Mouse (Mus musculus) hematopoietic stem cell, adult 5-6 weeks (primary cell): ENCODE results near the gene Gatd1. TPM values are rescaled to one million over a fixed set of nuclear protein-coding genes. Genes with fewer than 3 reads are reported as not detected.
"Not testable (repeated sequence)": the region's sequence is repeated elsewhere in the genome, so short reads cannot be mapped to it uniquely, and the experiment has no call there.

Source experiments
- ATAC-seq, 2 experiments: fragments of 125-278 bp in 1 of 2; replicated peaks in 1 of 2; 2 replicates each; pipeline ENCODE4 v1.8.0; 2016 to 2017; ENCODE audit warnings: inconsistent platforms in 2 of 2, mild to moderate bottlenecking in 2 of 2, moderate number of reproducible peaks in 2 of 2, low read depth in 1 of 2, moderate TSS enrichment in 1 of 2; ENCODE audit not compliant: low FRiP score in 2 of 2, poor library complexity in 2 of 2, severe bottlenecking in 2 of 2, insufficient read depth in 1 of 2, low TSS enrichment in 1 of 2
- total RNA-seq: library from RNA; stranded (forward); fragments of 172-1452, 232-1000 nt; gene quantifications from 2 replicates; pipeline ENCODE4 v1.2.3, GENCODE M21; 2017

Gene Gatd1
- total RNA-seq, 1 experiment from 2014 or later: 18.4 TPM

DNA sequence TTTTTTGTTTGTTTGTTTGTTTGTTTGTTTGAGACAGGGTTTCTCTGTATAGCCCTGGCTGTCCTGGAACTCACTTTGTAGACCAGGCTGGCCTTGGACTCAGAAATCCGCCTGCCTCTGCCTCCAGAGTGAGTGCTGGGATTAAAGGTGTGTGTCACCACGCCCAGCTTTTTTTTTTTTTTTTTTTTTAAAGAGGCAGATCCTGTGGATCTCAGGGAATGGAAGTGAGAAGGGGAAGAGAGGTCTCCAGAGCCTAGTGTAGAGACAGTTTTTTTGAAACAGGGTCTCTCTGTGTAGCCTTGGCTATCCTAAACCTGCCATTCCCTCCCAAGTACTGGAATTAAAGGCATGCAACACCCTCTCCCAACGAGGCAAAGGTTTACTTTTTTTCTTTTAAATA lies 32.4 kb upstream of the Gatd1 start:
- ATAC-seq: not testable (repeated sequence)

DNA sequence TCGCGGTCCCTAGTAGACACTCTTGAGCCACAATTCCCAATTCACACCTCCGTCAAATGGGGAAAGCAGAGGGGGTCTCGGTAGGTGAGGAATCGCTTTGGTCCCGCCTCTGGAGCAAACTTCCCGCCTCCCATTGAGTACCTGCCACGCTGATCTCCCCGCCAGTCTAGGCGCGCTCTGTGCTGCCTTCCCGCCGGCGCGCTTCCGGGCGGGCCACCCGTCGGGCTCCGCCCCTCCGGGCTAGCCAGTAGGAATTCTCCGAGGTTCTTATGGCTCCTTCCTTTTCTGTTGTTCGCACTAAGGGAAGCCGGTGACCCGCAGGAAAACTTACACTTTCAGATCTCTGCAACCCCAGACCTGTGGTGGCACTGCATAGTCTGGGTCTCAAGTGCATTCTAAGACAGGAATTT lies 29.9 kb upstream of the Gatd1 start, which contains the start of gene Pidd1:
Pidd1 (minus strand) TSS at position 198 of the 410 bp plus-strand sequence.
- peak; percentile 25 to 33; a peak in 1 of 4 replicates for ATAC-seq

DNA sequence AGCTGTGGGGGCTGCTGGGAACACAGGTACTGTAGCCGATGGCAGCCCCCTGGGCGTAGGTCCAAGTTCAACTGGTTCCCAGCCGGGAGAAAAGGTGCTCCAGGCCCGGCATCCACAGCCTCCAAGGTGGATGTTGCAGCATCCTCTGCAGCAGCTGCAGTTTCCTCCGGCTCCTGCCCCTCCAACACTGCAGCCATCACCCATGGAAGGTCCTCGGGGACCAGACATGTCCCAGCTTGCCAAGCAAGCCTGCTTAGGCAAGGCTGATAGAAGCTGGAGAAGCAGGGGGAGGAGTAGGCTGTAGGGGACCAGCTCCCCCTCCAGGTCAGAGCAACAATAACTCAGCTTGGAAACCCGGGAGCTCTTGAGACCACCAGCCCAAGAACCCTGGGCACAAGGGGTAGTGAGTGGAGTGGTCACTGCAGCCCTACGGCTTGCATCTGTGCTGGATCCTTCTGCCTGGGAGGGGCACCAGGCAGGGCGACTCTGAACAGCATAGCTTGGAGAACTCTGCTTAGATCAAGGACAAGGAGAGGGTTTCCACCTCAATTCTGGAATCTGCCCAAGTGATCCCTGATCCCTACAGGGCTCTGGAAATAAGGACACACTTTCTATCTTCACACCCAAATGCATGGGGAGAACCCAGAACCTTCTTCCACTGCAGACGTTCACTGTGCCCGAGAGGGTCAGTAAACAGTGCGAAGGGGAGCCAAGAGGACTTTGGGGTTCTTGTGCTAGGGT lies 29.3 kb upstream of the Gatd1 start:
- 0 out of 4 replicates have a peak, but pooled peaks have one; percentile 13 to 18 for ATAC-seq

DNA sequence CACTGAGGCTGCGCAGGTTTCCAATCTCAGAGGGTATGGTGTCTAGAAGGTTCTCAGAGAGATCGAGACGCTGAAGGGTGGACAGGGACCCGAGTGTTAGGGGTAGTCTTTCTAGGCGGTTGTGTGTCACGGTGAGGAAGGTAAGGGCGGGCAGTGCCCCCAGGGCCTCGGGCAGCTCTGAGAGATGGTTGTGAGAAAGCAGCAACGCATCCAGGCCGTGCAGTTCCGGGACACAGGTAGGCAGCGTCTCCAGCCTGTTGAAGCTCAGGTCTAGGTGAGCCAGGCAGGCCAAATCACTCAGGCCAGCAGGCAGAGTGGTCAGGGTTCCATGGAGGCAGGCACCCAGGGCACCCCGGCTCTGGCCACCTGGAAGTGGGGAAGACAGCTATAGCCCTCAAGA lies 28.3 kb upstream of the Gatd1 start:
- ATAC-seq: no peak

DNA sequence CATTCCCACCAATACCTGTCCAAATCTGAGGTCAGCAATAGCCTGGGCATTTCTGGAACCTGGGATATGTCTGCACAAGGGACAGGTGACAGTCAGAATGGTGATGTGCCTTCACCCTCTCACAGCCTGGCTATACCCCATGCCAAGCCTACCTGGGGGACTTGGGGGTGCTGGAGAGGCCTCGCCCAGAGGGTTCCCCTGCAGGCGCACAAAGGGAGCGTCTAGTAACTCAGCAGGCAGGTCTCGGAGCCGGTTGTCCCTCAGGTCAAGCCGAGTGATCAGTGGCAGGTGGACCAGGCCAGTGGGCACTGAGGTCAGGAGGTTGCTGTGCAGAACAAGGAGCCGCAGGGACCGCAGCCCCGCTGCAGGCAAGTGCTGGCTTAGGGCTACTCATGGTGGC lies 27.5 kb upstream of the Gatd1 start:
- ATAC-seq: no peak

DNA sequence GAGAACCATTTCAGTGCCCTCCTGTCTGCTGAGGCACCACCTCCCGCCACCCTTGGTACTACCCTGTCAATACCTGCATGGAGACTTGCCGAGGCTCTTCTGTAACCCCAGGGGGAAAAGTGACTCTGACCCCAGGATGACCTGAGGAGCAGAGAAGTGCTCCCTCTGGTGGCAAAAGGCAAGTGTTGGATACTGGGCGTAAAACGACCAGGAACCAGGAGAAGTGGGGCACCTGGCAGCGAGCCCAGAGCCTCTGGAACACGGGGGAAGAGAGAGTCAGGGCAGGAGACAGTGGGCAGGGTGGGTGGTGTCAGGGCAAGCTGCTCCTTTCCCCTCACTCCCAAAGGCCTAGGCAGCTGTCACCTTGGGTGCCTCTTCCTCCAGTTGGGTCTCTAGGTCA lies 26.7 kb upstream of the Gatd1 start:
- ATAC-seq: peak in 1 of 2 experiments; percentile 8; a peak in 1 of 4 replicates

DNA sequence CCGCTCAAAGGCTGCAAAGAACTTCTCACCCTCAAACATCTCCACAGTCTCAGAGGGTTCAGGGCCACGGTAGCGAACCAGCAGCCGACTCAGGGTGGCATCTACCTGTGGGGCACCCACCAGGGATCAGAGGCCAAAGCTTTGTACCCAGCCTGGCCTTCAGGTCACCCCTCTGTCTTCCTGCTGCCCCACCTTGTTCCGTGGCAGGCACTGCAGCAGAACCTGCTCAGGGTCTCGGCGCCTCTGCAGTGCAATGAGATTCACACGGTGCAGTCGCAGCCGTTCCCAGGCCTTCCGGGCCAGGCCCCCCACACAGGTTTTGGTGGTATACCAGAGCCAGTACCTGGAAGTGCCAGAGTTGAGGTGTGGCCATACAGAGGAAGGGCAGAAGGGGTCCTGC lies 25.9 kb upstream of the Gatd1 start:
- ATAC-seq: no peak

DNA sequence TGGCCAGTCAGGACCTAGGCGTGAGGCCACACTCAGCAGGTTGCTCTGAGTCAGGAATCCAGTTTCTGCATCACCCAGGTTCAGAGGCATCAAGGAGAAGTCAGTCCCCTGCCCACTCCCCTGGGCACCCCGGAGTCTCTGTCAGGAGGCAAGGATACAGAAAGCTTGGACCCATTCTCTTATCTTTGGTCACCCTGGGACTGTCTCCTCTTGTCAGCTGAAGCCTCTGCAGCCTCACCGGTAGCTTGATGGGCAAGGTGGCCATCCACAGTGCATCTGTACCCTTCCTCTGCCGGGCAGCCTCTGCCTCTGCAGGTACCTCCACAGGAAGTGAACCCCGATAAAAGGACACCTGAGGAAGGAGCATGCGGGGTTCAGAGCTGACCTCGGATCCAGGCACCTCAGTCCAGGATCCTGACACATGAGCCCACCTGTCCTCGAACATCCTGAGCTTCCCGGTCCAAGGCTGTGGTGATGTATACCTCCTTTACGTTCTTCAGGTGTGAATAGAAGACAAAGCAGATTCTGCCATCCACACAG lies 25.3 kb upstream of the Gatd1 start:
- ATAC-seq: no peak

DNA sequence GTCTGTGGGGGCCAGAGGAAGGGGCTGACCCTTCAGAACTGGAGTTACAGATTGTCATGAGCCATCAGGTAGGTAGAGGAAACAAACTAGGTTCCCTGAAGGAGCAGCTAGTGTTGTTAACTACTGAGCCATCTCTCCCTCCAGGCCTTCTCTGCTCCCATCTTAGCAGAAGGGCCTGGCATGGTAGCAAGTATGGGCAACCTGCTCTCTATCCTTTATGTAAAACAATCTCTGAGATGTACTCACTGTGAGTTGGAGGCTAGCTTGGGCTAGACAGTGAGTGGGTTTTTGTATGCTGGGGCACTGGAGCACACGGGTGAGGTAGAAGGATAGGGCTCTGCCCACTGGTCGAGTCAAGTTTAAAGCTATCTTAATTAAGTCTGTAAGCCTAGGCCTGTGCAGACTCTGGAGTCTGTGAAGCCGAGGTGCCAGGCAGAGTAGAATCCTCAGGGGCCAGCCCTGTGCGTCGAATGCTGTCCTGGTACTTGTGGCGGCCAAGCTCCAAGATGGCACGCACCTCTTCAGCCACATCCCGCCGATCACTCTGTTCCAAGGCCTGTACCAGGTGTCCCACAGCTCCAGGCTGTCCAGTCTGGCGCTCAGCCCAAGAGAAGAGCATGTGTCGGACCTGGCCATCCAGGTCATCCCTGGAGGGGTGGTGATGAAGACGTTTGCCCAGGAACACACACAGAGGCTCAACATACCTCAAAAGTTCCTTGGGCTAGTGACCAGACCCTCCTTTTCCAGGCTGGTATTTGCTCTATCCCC lies 24.4 kb upstream of the Gatd1 start:
- ATAC-seq: no peak

DNA sequence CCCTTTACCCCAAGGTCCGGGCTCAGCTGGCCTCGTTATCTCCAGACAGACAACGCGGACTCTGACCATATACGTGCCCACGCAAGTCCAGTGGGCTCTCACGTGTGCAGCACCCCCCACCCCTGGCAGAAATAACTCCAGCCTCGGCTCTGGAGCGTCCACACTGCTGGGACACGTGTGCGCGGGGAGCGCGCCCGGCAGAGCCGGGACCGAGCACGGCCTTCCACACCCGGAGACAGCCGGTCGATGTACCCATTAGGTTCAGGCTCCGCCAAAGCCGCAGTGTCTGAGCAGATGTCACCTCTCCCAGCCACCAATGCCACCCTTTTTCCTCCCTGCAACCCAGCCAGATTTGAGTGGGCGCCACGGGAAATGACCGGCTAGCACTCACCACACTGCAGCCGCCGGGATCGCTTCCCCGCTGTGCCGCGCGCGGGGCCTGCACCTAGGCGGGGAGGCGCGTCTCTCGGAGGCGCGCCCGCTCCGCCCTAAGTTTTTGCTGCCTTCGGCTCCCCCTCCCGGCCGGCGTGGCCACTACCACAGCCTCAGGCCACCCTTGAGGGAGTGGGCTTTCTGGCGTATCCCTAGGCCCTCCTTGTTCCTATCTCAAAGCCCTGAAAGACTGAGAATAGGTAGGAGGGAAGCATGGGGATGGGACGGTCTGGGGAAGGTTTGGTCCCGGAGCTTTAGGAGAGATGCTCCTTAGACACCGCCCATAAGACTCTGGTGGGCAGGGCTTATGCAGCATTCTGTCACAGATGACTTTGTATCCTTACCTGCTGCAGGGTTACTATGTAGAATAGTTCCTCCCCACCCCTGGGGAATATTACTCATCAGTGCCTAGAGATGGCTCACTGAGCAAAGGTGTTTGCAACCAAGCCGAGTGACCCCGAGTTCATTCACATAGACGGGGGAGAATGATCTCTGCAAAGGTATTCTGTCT lies 23.5 kb upstream of the Gatd1 start, which contains the start of gene Slc25a22:
Slc25a22 (minus strand) TSS at position 715 of the 943 bp plus-strand sequence.
- peak; percentile 64 to 89 for ATAC-seq

DNA sequence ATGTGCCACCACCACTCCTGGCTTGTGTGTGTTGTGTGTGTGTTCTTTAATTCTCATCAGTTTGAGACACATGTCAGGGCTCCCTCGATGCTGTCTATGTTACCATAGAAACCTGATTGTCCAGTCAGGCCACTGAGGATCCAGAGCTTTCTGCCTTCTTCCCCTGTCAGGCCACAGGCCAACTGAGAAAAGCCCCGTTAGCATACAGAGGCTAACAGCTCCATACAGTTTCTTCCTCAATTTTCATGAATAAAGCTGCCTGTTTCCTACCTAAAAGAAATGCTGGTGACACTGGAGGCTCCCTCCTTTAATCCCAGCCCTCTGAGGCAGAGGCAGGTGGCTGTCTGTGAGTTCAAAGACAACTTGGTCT lies 22.6 kb upstream of the Gatd1 start:
- no peak for ATAC-seq

DNA sequence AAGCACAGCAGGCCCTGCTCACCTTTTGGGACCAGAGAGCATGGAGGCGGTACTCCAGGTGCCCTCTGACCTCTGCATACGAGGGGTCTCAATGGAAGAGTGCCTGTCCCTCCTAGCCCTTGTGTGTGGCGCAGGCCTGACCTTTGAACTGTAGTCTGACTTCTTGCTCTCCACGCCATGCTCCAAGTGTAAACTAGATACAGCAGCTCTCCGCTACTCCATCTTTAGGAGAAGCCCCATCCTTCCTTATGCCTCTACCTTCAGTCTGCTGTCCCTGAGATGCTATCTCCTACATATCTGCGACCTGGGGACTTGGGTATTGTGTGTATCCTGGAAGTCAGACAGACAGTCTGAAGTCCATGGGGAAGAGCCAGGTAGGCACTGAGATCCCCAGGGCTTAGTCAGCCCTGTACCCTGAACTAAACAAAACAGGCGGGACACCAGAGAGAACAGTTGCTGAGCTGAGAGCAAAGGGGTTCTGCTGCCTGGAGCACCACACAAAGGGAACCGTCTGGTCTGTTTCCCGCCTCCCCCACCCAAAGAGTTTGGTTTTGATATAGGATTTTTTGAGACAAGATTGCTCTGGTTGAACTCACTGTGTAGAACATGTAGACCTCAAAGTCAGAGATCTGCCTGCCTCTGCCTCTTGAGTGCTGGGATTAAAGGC lies 22.1 kb upstream of the Gatd1 start:
- no peak for ATAC-seq

DNA sequence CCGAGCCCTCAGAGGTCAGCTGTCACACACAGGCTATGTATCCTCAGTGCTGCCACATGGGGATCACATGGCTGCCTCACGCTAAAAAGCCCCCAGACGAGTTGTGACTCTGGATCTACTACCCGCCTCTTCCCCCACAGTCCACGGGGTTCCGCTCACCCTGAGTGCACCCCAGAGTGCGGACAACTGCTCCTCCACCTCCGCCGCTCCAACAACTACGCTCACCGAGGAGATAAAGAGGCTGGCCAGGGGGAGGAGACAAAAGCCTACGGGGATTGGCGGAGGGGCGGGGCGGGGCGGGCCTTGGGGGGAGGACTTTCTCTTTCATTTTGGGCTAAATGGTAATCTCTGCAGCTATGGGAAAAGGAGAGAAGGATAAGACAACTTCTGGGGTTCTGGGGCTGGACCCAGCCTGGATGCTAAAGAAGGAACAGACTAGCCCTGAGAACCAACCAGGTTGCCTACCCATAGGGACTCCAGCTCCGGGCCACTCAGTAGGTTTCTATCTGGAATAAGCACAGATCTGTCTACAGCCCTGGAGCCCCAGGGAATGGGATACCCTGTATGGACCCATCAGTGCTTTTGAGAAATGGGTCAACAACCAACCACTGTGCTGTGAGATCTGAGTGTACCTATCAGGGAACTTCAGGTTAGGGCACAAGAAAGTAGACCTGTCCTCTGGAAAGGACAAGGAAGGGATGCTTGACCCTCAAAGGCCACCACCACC lies 21.4 kb upstream of the Gatd1 start:
- ATAC-seq: peak; percentile 55 to 60

DNA sequence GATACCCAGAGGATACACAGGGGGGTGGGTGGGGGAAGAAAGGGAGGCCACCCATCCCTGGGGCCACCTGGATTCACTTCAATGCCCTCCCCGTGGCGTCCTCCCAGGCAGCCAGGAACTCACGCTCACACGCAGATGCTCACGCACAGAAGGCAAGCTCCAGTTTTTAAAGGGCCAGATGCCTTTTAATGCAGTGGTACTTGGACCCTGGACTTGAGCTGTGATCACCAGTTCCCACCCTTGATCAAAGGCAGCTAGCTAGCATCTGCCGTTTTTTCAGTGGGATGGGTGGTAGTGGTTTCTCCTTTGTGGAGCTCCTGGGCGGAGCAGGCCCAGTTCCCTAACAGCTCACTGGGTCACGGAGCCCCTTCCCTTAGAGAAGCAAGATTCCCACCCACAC lies 20.5 kb upstream of the Gatd1 start:
- ATAC-seq: no peak

DNA sequence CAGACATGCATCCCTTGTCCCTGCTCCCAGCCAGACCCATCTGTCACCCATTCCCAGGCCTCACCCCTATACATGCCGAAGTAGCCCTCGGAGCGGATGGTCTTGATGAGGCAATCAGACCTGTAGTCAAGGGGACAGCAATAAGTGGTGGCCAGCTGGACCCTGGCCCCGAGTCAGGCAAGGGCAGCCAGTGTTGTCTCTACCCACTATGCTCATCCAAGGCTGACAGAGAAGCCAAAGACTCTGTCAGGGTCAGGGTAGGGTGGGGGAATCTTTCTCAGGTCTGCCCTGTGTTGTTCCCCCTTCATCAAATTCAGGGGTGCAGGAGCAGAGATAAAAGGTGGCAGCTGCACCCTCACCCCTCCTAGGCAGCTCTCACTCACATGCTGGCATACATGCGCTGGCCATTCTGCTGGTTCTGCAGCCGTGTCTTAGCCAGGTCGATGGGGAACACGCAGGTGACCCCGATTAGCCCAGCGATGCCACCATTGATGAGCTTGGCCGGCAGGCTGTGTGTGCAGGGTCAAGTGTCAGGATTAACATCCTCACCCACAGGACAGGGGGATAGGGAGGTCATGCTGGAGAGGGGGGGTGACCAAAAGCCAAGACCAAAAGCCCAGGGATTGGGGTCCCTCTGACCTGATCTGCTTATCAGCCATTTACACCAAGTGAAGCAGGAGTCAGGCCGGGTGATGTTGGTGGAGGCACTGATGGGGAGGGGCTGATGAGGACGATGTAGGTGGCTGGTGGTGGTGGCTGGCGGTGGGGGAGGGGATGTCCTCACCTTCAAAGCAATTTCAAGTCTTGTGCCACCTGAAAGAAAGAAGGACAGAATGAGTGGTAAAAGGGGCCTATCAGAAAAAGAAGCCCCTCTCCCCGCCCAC lies 19.8 kb upstream of the Gatd1 start:
- no peak for ATAC-seq
